Mouse (Mus musculus) olfactory bulb, adult 2 months (tissue): ENCODE data around the gene Heca.

Source experiments
- CTCF ChIP-seq: fragments of 200-500 bp; IDR thresholded peaks from 2 replicates; pipeline ENCODE4 v1.5.1; 2012; ENCODE audit warnings: low read depth, mild to moderate bottlenecking, low read length, moderate library complexity; ENCODE audit not compliant: insufficient read depth
- POLR2A ChIP-seq: fragments of 200-500 bp; IDR thresholded peaks from 2 replicates; pipeline ENCODE4 v1.6.1; 2012; ENCODE audit warnings: mild to moderate bottlenecking, low read depth, low read length, moderate library complexity; ENCODE audit not compliant: insufficient read depth

GRCm38 (mm10) chr10:17860701-17861480 lies 87.0 kb downstream of the Heca start:
- TF ChIP-seq POLR2A = no peak
- TF ChIP-seq CTCF = no peak
